Mouse (Mus musculus) ES-Bruce4 (cell line): Measurements from ENCODE around the gene Smad3. TPM values are rescaled to one million over a fixed set of nuclear protein-coding genes. Genes with fewer than 3 reads are reported as not detected.

Source experiments
- H3K27ac ChIP-seq: 2 replicates; pipeline ENCODE4 v1.5.1; 2012; ENCODE audit warnings: low read length, inconsistent platforms; ENCODE audit not compliant: insufficient read depth
- H3K27me3 ChIP-seq: 2 replicates; pipeline ENCODE4 v1.6.1; 2012; ENCODE audit warnings: mild to moderate bottlenecking, low read length, inconsistent platforms; ENCODE audit not compliant: control insufficient read depth, poor library complexity, insufficient read depth, severe bottlenecking
- H3K36me3 ChIP-seq: 2 replicates; pipeline ENCODE4 v1.6.1; 2012; ENCODE audit warnings: inconsistent platforms, mild to moderate bottlenecking, low read length, moderate library complexity; ENCODE audit not compliant: control insufficient read depth, poor library complexity, insufficient read depth, severe bottlenecking
- H3K4me1 ChIP-seq: one replicate; pipeline ENCODE4 v1.8.1; 2011; ENCODE audit warnings: low read length; ENCODE audit not compliant: control insufficient read depth, insufficient read depth
- H3K4me3 ChIP-seq: 2 replicates; pipeline ENCODE4 v1.5.1; 2011; ENCODE audit warnings: low read depth, mild to moderate bottlenecking, low read length
- H3K9ac ChIP-seq: 2 replicates; pipeline ENCODE4 v1.6.1; 2012; ENCODE audit warnings: low read depth, mild to moderate bottlenecking, inconsistent platforms; ENCODE audit not compliant: poor library complexity, severe bottlenecking
- H3K9me3 ChIP-seq: replicated peaks from 2 replicates; pipeline ENCODE4 v1.6.1; 2012; ENCODE audit warnings: mild to moderate bottlenecking, low read length, inconsistent platforms; ENCODE audit not compliant: control insufficient read depth, poor library complexity, insufficient read depth, severe bottlenecking
- CTCF ChIP-seq: IDR thresholded peaks from one replicate; pipeline ENCODE4 v1.8.1; 2011; ENCODE audit warnings: low read depth, low read length
- EP300 ChIP-seq: IDR thresholded peaks from 2 replicates; pipeline ENCODE4 v1.6.1; 2011; ENCODE audit warnings: low read depth, low read length; ENCODE audit not compliant: insufficient read depth
- POLR2A ChIP-seq: IDR thresholded peaks from one replicate; pipeline ENCODE4 v1.8.1; 2011; ENCODE audit warnings: low read length; ENCODE audit not compliant: insufficient read depth
- polyA plus RNA-seq: library from polyadenylated mRNA; stranded (reverse); fragments of >200 nt; gene quantifications from 2 replicates; pipeline ENCODE4 v1.2.4, GENCODE M21; 2011; ENCODE audit warnings: low read depth; ENCODE audit not compliant: missing spikeins, insufficient read depth, insufficient read length

Smad3 gene
- polyA plus RNA-seq, 1 experiment, result 25.7 TPM

DNA sequence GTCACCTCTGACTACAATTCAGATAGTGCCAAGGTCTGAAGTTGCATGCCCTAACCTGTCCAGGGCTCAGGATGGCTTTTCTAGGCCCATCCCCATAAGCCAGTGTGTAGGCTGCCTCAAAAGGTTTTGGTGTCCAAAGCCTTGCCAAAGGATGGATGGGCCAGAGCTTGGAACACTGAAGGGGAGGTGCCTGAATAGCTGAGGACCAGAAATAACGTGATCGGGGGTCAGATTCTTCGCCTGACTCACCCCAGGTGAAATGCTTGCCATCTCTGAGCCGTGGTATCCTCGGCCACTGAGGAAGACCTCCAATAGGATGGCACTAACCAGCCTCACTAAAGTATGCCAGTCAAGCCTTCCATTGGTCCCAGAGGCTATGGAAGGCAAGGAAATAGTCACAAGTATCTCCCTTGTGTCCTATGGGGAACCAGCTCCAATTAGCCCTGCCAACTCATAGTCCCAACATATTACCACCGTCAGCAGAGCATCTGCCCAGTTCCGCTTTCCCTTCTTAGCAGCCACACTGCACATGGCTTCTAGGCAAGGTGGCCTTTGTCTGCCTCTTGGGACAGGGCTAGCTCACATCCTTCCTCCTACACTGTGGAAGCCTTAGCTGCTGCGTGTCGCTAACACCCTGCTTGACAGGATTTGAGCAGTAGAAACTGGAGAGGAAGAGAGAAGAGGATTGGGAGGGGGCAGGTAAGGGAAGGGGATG lies 26.5 kb downstream of the Smad3 start:
- Histone ChIP-seq H3K9ac (no peak overlapping the region), H3K9me3 (no peaks in the 10 kb centered on the region), H3K27me3 (no peaks in the 10 kb centered on the region), H3K4me3 (no peak overlapping the region), H3K36me3 (no peaks in the 10 kb centered on the region), H3K27ac (no peak overlapping the region), H3K4me1 (peaks cover 7% of the 10 kb centered on the region)
- TF ChIP-seq EP300 (no peak), CTCF (no peak), POLR2A (no peak)

GRCm38 (mm10) chr9:63728969-63729368 lies 28.8 kb downstream of the Smad3 start:
- Histone ChIP-seq H3K36me3 (no peaks in the 10 kb centered on the region), H3K27me3 (no peaks in the 10 kb centered on the region), H3K9me3 (no peaks in the 10 kb centered on the region), H3K4me1 (no peaks in the 10 kb centered on the region), H3K27ac (no peak overlapping the region), H3K9ac (no peak overlapping the region), H3K4me3 (no peak overlapping the region)
- TF ChIP-seq CTCF (no peak), POLR2A (no peak), EP300 (no peak)

GRCm38 (mm10) chr9:63727070-63727469 lies 30.7 kb downstream of the Smad3 start:
- Histone ChIP-seq H3K4me1 (no peaks in the 10 kb centered on the region), H3K27ac (no peak overlapping the region), H3K27me3 (no peaks in the 10 kb centered on the region), H3K9me3 (no peaks in the 10 kb centered on the region), H3K36me3 (no peaks in the 10 kb centered on the region), H3K4me3 (no peak overlapping the region), H3K9ac (no peak overlapping the region)
- no peak for TF ChIP-seq CTCF
- no peak for TF ChIP-seq EP300
- no peak for TF ChIP-seq POLR2A

GRCm38 (mm10) chr9:63726088-63727010 lies 31.4 kb downstream of the Smad3 start:
- Histone ChIP-seq H3K9me3 (no peaks in the 10 kb centered on the region), H3K27ac (no peak overlapping the region), H3K27me3 (no peaks in the 10 kb centered on the region), H3K4me3 (no peak overlapping the region), H3K9ac (no peak overlapping the region), H3K4me1 (no peaks in the 10 kb centered on the region), H3K36me3 (no peaks in the 10 kb centered on the region)
- TF ChIP-seq EP300 (no peak), CTCF (no peak), POLR2A (no peak)

- Histone ChIP-seq H3K4me1 (no peaks in the 10 kb centered on the region), H3K36me3 (no peaks in the 10 kb centered on the region), H3K9ac (no peak overlapping the region), H3K9me3 (no peaks in the 10 kb centered on the region), H3K4me3 (no peak overlapping the region), H3K27ac (no peak overlapping the region), H3K27me3 (no peaks in the 10 kb centered on the region)
- TF ChIP-seq POLR2A (no peak), CTCF (no peak), EP300 (no peak)
Observed at GRCm38 (mm10) chr9:63724750-63725149, 33.0 kb downstream of the Smad3 start.

- H3K36me3 ChIP-seq, result no peaks in the 10 kb centered on the region
- H3K9me3 ChIP-seq, result no peaks in the 10 kb centered on the region
- H3K27ac ChIP-seq, result no peak overlapping the region
- H3K4me3 ChIP-seq, result no peak overlapping the region
- no peaks in the 10 kb centered on the region for H3K4me1 ChIP-seq
- TF ChIP-seq POLR2A (no peak), CTCF (no peak), EP300 (no peak)
- H3K9ac ChIP-seq, result no peak overlapping the region
- H3K27me3 ChIP-seq, result no peaks in the 10 kb centered on the region
Observed at GRCm38 (mm10) chr9:63722918-63723317, 34.9 kb downstream of the Smad3 start.
